Mouse (Mus musculus) heart, adult 2 months (tissue): ENCODE results near the gene Fam221b. TPM values are rescaled to one million over a fixed set of nuclear protein-coding genes. Genes with fewer than 3 reads are reported as not detected.

Experiments
- DNase-seq, 2 experiments: peaks; one replicate each; pipeline ENCODE4 v3.0.0; 2021
- H3K27ac ChIP-seq: fragments of 200-600 bp; 2 replicates; pipeline ENCODE4 v1.8.1; 2022
- H3K27me3 ChIP-seq: fragments of 200-500 bp; 2 replicates; pipeline ENCODE4 v1.6.1; 2012; ENCODE audit warnings: mild to moderate bottlenecking, low read length, inconsistent platforms, mixed read lengths; ENCODE audit not compliant: control insufficient read depth, insufficient read depth
- H3K36me3 ChIP-seq: fragments of 200-500 bp; 2 replicates; pipeline ENCODE4 v1.6.1; 2012; ENCODE audit warnings: low read length, inconsistent platforms; ENCODE audit not compliant: control insufficient read depth, insufficient read depth
- H3K4me1 ChIP-seq: fragments of 200-500 bp; 2 replicates; pipeline ENCODE4 v1.6.1; 2011; ENCODE audit warnings: low read length; ENCODE audit not compliant: control insufficient read depth, insufficient read depth
- H3K4me3 ChIP-seq: fragments of 200-600 bp; 2 replicates; pipeline ENCODE4 v1.8.1; 2022
- H3K79me2 ChIP-seq: fragments of 200-500 bp; replicated peaks from 2 replicates; pipeline ENCODE4 v1.6.1; 2012; ENCODE audit warnings: mild to moderate bottlenecking, inconsistent platforms, low read length, moderate library complexity, mixed read lengths; ENCODE audit not compliant: control insufficient read depth, insufficient read depth
- H3K9ac ChIP-seq: fragments of 200-500 bp; 2 replicates; pipeline ENCODE4 v1.6.1; 2012; ENCODE audit warnings: low read depth, mild to moderate bottlenecking, control low read depth, inconsistent platforms, low read length, mixed read lengths
- CTCF ChIP-seq: fragments of 200-600 bp; IDR thresholded peaks from 2 replicates; pipeline ENCODE4 v1.8.1; 2022; ENCODE audit warnings: antibody characterized with exemption, mild to moderate bottlenecking, moderate library complexity
- EP300 ChIP-seq: fragments of 200-500 bp; IDR thresholded peaks from 2 replicates; pipeline ENCODE4 v1.6.1; 2011; ENCODE audit warnings: low read depth, low read length, control low read depth; ENCODE audit not compliant: insufficient read depth
- POLR2A ChIP-seq: fragments of 200-500 bp; IDR thresholded peaks from 2 replicates; pipeline ENCODE4 v1.6.1; 2011; ENCODE audit warnings: mild to moderate bottlenecking, low read depth, low read length, control low read depth; ENCODE audit not compliant: insufficient read depth
- WGBS: fragments of 180-500 bp; shearing (Covaris S2); methylation state at CpG from one replicate; pipeline ENCODE4 v1.1.7; 2018; 5-methylcytosine and 5-hydroxymethylcytosine counted together
- intact Hi-C: fragments of 180-260 bp; cut with DNase I; formaldehyde crosslinking; loops from one replicate; pipeline ENCODE4 v1.15.1; 2025
- polyA plus RNA-seq: library from polyadenylated mRNA; depleted of rRNA; stranded (reverse); fragments of >200 nt; gene quantifications from 2 replicates; pipeline ENCODE4 v1.2.3, GENCODE M21; 2012
- total RNA-seq, 2 experiments: library from RNA; stranded (reverse); gene quantifications; 2 replicates each; pipeline ENCODE4 v1.2.3; 2021

Gene Fam221b
- total and polyA plus RNA-seq, 3 experiments, result 0.16 to 0.43 (median 0.35) TPM

DNA sequence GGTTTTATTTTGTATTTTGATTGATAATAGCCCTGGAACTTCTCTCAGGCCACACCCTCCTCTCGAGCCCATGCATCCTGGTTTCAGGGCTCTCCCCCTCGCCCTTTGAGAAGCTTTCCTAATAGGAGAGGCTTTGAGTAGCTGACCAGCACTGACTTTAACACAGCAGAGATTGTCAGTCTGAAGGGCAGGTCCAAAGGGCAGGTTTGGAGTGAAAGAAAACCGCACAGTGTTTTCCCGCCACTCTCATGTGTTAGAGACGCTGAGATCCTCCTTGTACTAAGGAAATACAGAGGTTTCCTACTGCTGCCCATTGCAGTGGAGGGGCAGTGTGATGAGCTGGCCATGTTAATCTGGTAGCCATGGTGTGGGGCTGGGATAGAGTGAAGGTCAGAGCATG is 6.0 kb upstream of the Fam221b start:
- Histone ChIP-seq H3K36me3 (no peaks in the 10 kb centered on the region), H3K27ac (no peak overlapping the region), H3K27me3 (no peaks in the 10 kb centered on the region), H3K9ac (no peak overlapping the region), H3K4me3 (no peak overlapping the region), H3K4me1 (peaks cover 2% of the 10 kb centered on the region), H3K79me2 (no peaks in the 10 kb centered on the region)
- 80% methylated on average over 5 of the region's 5 CpGs for WGBS
- no peak for TF ChIP-seq CTCF
- no peak for TF ChIP-seq POLR2A
- no peak for TF ChIP-seq EP300
- DNase-seq, result no peak
- intact Hi-C loops, result no loop called here

DNA sequence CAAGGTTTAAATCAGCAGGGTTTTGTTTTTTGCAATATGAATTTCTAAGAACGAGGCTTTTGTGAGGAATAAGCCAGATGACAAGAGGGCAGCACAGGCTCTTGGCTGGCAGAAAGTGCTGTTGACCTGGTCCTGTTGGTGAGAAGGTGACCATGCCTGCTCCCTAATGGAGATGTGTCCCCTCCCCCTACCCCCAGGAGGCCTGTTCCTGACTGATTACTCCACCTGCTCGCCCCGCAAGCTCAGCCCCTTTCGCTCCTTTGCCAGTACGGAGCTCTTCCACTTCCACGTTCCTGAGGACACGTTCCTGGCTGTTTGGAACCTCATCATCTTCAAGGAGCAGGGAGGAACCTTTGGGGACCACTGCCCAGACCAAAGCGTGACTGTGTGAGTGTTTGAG is 4.8 kb upstream of the Fam221b start:
- Histone ChIP-seq H3K27me3 (no peaks in the 10 kb centered on the region), H3K36me3 (no peaks in the 10 kb centered on the region), H3K4me3 (no peak overlapping the region), H3K79me2 (no peaks in the 10 kb centered on the region), H3K27ac (no peak overlapping the region), H3K4me1 (peaks cover 5% of the 10 kb centered on the region), H3K9ac (no peak overlapping the region)
- no peak for DNase-seq
- WGBS, result 88% methylated on average over 8 of the region's 8 CpGs
- no peak for TF ChIP-seq POLR2A
- no peak for TF ChIP-seq EP300
- no peak for TF ChIP-seq CTCF
- intact Hi-C loops, result no loop called here

DNA sequence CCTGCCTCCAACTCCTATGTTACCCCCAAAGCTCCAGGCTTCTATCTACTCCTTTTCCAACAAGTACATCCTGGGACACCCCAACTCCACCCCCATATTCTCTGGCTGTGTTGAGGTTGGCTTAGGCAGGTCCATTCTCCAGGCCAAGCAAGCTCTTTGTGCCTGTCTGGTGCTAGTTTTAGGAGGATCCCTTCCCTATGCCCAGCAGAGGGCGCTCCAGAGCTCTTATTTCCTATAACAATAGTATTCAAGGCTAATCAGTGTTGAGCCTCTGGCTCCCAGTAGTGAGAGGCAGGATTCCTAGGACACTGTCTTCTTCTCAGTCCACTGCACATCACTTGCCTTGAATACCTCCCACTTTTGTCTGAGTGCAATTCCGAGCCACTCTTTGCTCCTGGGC is 3.1 kb upstream of the Fam221b start:
- intact Hi-C loops, result loop anchor here (1.0 kb wide), 1 partner anchor 40 kb away; no protein-coding TSS in a partner anchor
- WGBS, result 9% methylated on average over 2 of the region's 2 CpGs

DNA sequence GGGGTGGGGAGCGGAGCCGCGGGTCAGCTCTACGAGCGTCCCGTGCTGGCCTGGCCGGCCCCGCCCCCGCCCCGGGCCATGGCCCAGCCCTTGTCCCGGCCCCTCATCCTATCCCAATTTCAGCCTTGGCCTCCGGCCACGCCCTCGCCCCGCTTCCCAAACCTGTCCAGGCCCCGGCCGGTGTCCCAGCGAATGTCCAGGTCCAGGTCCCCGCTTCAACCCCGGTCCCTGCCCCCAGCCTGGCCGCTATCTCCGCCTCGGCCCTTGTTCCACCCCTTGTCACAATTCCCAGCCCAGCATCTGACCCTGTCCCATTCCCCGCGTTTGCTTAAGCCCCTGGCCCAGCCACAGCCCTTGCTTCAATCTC is 466 bp upstream of the Fam221b start:
- Histone ChIP-seq H3K36me3 (no peaks in the 10 kb centered on the region), H3K27me3 (no peaks in the 10 kb centered on the region; the same call in 1 of the 2 replicates), H3K9ac (peak overlapping the region; percentile 67), H3K79me2 (no peaks in the 10 kb centered on the region), H3K4me1 (peaks cover 7% of the 10 kb centered on the region), H3K27ac (peak overlapping the region; percentile 93), H3K4me3 (peak overlapping the region; percentile 83)
- no peak for TF ChIP-seq POLR2A
- TF ChIP-seq EP300, result no peak
- TF ChIP-seq CTCF, result no peak
- DNase-seq, result no peak
- intact Hi-C loops, result loop anchor here (2.0 kb wide), 1 partner anchor 39 kb away; the partner anchor contains the start of gene Npr2
- under 1% methylated on average over 23 of the region's 25 CpGs for WGBS

More for the DNA sequence above, 3.1 kb upstream of the Fam221b start:
- Histone ChIP-seq H3K4me1 (peaks cover 7% of the 10 kb centered on the region), H3K27me3 (no peaks in the 10 kb centered on the region), H3K4me3 (no peak overlapping the region), H3K27ac (no peak overlapping the region), H3K36me3 (no peaks in the 10 kb centered on the region), H3K9ac (no peak overlapping the region), H3K79me2 (no peaks in the 10 kb centered on the region)
- TF ChIP-seq EP300 (peak; percentile 43; the same call in 1 of the 2 replicates), POLR2A (no peak), CTCF (peak; percentile 96)
- DNase-seq, result peak; percentile 83 to 90

DNA sequence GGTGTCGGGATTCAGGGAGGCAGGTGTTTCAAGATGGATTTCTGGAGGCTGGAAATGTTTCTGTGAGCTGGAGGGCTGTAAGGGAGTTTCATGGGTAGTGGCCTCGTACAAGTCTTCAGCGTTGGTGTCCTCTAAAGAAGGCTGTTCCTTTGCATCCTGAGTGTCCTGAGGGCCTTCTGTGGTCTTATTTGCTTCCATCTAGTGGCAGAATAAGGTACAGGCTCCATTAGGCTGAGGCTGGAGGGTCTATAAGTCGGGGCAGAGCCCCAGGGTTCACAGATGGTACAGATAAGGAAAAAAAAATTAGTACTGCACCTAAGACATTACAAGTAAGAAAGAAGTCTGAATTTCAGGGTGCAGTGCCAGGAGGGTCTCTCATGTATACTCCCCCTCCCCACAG is 2.5 kb downstream of the Fam221b start:
- H3K4me3 ChIP-seq, result no peak overlapping the region
- peak; percentile 69 for TF ChIP-seq CTCF
- no peak for TF ChIP-seq POLR2A
- TF ChIP-seq EP300, result no peak
- intact Hi-C loops, result no loop called here
- H3K9ac ChIP-seq, result no peak overlapping the region
- H3K27me3 ChIP-seq, result no peaks in the 10 kb centered on the region; the same call in 1 of the 2 replicates
- H3K79me2 ChIP-seq, result no peaks in the 10 kb centered on the region
- H3K27ac ChIP-seq, result no peak overlapping the region
- DNase-seq, result no peak
- WGBS, result 20% methylated on average over 4 of the region's 4 CpGs
- H3K36me3 ChIP-seq, result no peaks in the 10 kb centered on the region
- H3K4me1 ChIP-seq, result peaks cover 6% of the 10 kb centered on the region

DNA sequence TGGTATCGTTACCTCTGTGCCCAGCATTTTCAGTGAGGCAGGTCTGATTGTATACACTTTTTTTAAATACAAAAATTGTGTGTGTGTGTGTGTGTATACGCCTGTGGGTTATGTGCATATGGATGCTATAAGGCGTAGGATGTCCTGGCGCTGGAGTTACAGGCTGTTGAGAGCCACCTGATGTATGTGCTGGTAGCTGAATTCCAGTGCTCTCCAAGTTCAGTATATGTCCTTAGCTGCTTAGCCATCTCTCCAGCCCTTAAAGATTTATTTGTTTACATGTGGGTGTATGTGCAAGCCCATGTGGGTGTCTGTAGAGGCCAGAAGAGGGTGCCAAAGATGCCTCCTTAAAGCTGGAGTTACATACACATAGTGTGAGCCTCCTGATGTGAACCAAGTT is 11.8 kb downstream of the Fam221b start:
- TF ChIP-seq CTCF (0 out of 2 replicates have a peak, but pooled peaks have one; percentile 16), POLR2A (no peak)
- H3K27ac ChIP-seq, result peak overlapping the region; percentile 79
- intact Hi-C loops, result loop anchor here (2.0 to 5.0 kb wide), 3 partner anchors 26 to 95 kb away; partner anchors contain the start of genes Creb3, Gba2, Npr2 and Rgp1

More for the DNA sequence above, 11.8 kb downstream of the Fam221b start:
- Histone ChIP-seq H3K27me3 (no peaks in the 10 kb centered on the region), H3K79me2 (no peaks in the 10 kb centered on the region), H3K4me3 (peak overlapping the region; percentile 92), H3K4me1 (no peaks in the 10 kb centered on the region), H3K36me3 (no peaks in the 10 kb centered on the region), H3K9ac (no peak overlapping the region)
- no peak for DNase-seq
- 56% methylated on average over 4 of the region's 4 CpGs for WGBS
